Mouse (Mus musculus) ES-CJ7 (cell line): ENCODE data around the gene Rnase12.

Source experiments
- DNase-seq: peaks from one replicate; pipeline ENCODE4 v3.0.0; 2011; ENCODE audit warnings: low read depth, low spot score

Gene Rnase12

GRCm38 (mm10) chr14:51023457-51023856 lies 34.0 kb downstream of the Rnase12 start:
- no peak for DNase-seq

- DNase-seq: no peak
Observed at GRCm38 (mm10) chr14:51017256-51017655, 40.2 kb downstream of the Rnase12 start.

GRCm38 (mm10) chr14:51015780-51016179 lies 41.7 kb downstream of the Rnase12 start:
- no peak for DNase-seq

- DNase-seq: peak; percentile 60
Observed at GRCm38 (mm10) chr14:51014724-51015123, 42.7 kb downstream of the Rnase12 start.

GRCm38 (mm10) chr14:51009572-51009971 lies 47.9 kb downstream of the Rnase12 start:
- no peak for DNase-seq

- no peak for DNase-seq
Observed at GRCm38 (mm10) chr14:51008781-51009180, 48.7 kb downstream of the Rnase12 start.

GRCm38 (mm10) chr14:51007914-51008713 lies 49.3 kb downstream of the Rnase12 start:
- DNase-seq: no peak

- DNase-seq: no peak
Observed at GRCm38 (mm10) chr14:51007152-51007801, 50.2 kb downstream of the Rnase12 start, which contains the start of gene Rnase10. TSS of gene Rnase10 (plus strand) at chr14:51007751.
